Mouse (Mus musculus) liver, embryonic 12.5 days (tissue): ENCODE results near the gene Dhrs7b. TPM values are rescaled to one million over a fixed set of nuclear protein-coding genes. Genes with fewer than 3 reads are reported as not detected.
"Not testable (repeated sequence)": the region's sequence is repeated elsewhere in the genome, so short reads cannot be mapped to it uniquely, and the experiment has no call there.

Experiments used
- ATAC-seq: fragments of 200-750 bp; cut with Nextera tagmentation; 2 replicates; pipeline ENCODE4 v1.8.0; 2017; ENCODE audit warnings: moderate number of reproducible peaks, mild to moderate bottlenecking, moderate library complexity
- H3K27ac ChIP-seq: fragments of 300-500 bp; sonication (generic); 2 replicates; pipeline ENCODE4 v1.5.1; 2016; ENCODE audit warnings: mild to moderate bottlenecking
- H3K27me3 ChIP-seq: fragments of 300-500 bp; sonication (generic); replicated peaks from 2 replicates; pipeline ENCODE4 v1.6.1; 2016; ENCODE audit warnings: mild to moderate bottlenecking, moderate library complexity
- H3K36me3 ChIP-seq: fragments of 300-500 bp; sonication (generic); 2 replicates; pipeline ENCODE4 v1.6.1; 2016; ENCODE audit warnings: mild to moderate bottlenecking, moderate library complexity
- H3K4me1 ChIP-seq: fragments of 300-500 bp; sonication (generic); 2 replicates; pipeline ENCODE4 v1.6.1; 2016
- H3K4me2 ChIP-seq: fragments of 300-500 bp; sonication (generic); 2 replicates; pipeline ENCODE4 v1.6.1; 2016; ENCODE audit warnings: mild to moderate bottlenecking, moderate library complexity
- H3K4me3 ChIP-seq: fragments of 300-500 bp; sonication (generic); 2 replicates; pipeline ENCODE4 v1.5.1; 2016; ENCODE audit warnings: mild to moderate bottlenecking, moderate library complexity
- H3K9ac ChIP-seq: fragments of 300-500 bp; sonication (generic); 2 replicates; pipeline ENCODE4 v1.6.1; 2016; ENCODE audit warnings: mild to moderate bottlenecking, moderate library complexity
- H3K9me3 ChIP-seq: fragments of 300-500 bp; sonication (generic); replicated peaks from 2 replicates; pipeline ENCODE4 v1.6.1; 2016; ENCODE audit warnings: mild to moderate bottlenecking, moderate library complexity
- WGBS: fragments of 180-500 bp; shearing (Covaris S2); methylation state at CpG from one replicate; pipeline ENCODE4 v1.1.7; 2016; ENCODE audit not compliant: insufficient replicate concordance; 5-methylcytosine and 5-hydroxymethylcytosine counted together
- polyA plus RNA-seq: library from polyadenylated mRNA; unstranded; fragments of >200 nt; fragmentation: Nextera tagmentation; extraction: Ambion mirVana; gene quantifications from 2 replicates; pipeline ENCODE4 v1.2.1, GENCODE M21; 2016

Gene Dhrs7b
- polyA plus RNA-seq, 1 experiment from 2014 or later: 30.4 TPM

DNA sequence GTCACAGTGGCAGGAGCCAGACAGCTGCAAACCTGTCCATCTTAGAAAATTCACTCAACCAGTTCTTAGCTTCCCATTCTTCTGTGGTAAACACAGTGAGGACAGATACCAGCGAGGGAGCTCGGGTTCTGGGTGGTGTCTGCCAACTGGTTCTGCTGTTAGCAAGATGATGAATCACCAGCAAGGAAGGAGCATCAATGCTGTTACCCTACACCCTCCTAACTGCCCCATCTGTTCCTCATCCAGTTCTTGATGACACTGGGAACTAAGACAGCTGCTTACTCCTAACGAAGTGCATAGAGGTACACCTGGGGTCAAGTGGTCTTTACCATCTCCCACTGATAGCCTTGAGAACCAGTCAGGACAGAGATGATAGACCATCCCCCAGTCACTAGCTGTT lies 26.2 kb downstream of the Dhrs7b start:
- no peaks in the 10 kb centered on the region for H3K9me3 ChIP-seq
- WGBS: 68% methylated on average over 3 of the region's 3 CpGs
- H3K4me1 ChIP-seq: no peaks in the 10 kb centered on the region
- no peak for ATAC-seq
- H3K27me3 ChIP-seq: no peaks in the 10 kb centered on the region
- no peak overlapping the region for H3K4me2 ChIP-seq
- no peak overlapping the region for H3K9ac ChIP-seq
- H3K36me3 ChIP-seq: peaks cover 93% of the 10 kb centered on the region
- no peak overlapping the region for H3K4me3 ChIP-seq
- no peak overlapping the region for H3K27ac ChIP-seq

DNA sequence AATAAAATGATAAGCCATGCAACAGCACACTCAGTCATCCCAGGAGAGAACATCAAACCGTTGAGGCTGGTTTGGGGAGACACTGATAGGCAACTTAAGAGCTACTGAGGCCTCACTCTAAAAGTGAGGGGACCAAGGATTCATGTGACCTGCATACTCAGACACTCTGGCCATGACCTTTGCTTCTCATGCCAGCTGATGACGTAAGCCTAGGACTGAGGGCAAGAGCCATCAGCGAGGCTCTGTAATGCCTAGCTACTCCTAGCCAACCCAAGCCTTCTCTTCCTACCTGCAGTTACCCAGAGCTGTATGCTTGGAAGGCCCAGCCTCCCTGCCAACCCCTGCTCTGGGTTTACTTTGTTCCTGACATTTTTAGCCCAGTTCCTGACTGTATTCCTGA lies 31.6 kb downstream of the Dhrs7b start:
- 74% methylated on average over 3 of the region's 3 CpGs for WGBS
- Histone ChIP-seq H3K27me3 (no peaks in the 10 kb centered on the region), H3K36me3 (peaks cover 90% of the 10 kb centered on the region), H3K9ac (no peak overlapping the region), H3K4me3 (no peak overlapping the region), H3K4me1 (no peaks in the 10 kb centered on the region), H3K9me3 (no peaks in the 10 kb centered on the region), H3K4me2 (no peak overlapping the region), H3K27ac (no peak overlapping the region)
- ATAC-seq: no peak

DNA sequence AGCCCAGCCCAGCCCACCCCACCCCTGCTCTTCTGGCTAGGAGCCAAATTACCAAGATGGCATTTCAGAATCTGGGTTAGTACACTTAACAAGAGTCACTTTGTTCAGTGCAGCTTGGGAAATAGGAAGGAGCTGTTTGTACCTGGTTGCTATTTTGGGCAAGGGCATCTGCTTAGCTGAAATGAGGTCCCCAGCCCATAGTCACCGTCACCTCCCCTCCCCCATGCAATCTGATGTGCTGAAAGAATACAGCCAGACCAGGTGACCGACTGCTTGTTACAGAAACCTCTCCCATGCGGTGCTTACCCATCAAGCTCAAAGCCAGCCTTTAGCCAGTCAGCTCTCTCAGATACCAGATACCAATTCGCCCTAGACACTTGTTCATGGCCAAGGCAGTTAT lies 32.8 kb downstream of the Dhrs7b start:
- no peak overlapping the region for H3K9ac ChIP-seq
- 0 out of 2 replicates have a peak, but pooled peaks cover 3% of the 10 kb centered on the region for H3K4me1 ChIP-seq
- H3K9me3 ChIP-seq: no peaks in the 10 kb centered on the region
- no peak overlapping the region for H3K4me2 ChIP-seq
- H3K27me3 ChIP-seq: no peaks in the 10 kb centered on the region
- no peak for ATAC-seq
- peaks cover 87% of the 10 kb centered on the region for H3K36me3 ChIP-seq
- 76% methylated on average over 4 of the region's 4 CpGs for WGBS
- no peak overlapping the region for H3K4me3 ChIP-seq
- H3K27ac ChIP-seq: no peak overlapping the region

DNA sequence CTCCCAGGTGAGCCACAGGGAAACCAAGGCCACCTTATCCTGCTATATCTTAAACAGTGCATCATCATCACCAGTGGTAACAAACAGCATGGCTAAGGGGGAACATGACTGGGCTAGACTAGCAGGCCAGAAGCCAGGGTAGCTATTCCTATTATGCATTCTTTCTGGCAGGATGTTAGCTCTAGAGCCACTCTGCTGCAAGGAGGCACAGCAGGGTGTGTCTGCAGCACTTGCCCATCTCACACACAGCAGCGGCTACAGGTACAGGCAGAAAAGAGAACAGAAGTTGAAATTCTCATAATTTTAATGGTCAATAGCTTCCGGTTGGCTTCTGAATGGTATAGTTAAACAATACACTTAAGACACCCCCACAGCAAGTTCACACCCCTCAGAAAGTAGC lies 33.7 kb downstream of the Dhrs7b start:
- Histone ChIP-seq H3K4me2 (no peak overlapping the region), H3K4me1 (0 out of 2 replicates have a peak, but pooled peaks cover 3% of the 10 kb centered on the region), H3K27ac (no peak overlapping the region), H3K9ac (no peak overlapping the region), H3K4me3 (no peak overlapping the region), H3K36me3 (peaks cover 87% of the 10 kb centered on the region), H3K9me3 (no peaks in the 10 kb centered on the region), H3K27me3 (no peaks in the 10 kb centered on the region)
- no peak for ATAC-seq
- whole genome bisulfite sequencing: 98% methylated on average over 2 of the region's 2 CpGs

DNA sequence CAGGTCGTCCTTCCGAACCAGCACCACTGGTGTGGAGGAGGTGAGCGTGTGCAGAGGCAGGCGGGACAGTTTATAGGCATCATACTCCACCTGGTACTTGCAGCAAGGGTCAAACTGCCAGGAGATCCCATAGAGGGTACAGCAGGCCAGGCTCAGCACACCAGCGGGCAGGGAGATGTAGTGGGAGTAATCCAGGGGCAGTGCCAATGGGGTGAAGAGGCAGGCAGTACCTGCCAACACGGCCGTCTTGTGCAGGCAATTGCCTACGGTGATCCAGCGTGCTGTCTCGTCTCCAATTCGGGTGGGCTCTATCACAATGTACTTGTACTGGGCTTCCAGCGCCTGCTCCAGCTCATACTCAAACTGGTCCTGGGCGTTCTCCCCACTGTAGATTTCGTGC lies 34.5 kb downstream of the Dhrs7b start:
- Histone ChIP-seq H3K27me3 (no peaks in the 10 kb centered on the region), H3K4me1 (0 out of 2 replicates have a peak, but pooled peaks cover 3% of the 10 kb centered on the region), H3K9me3 (no peaks in the 10 kb centered on the region), H3K4me3 (no peak overlapping the region), H3K36me3 (peaks cover 89% of the 10 kb centered on the region), H3K4me2 (no peak overlapping the region), H3K9ac (no peak overlapping the region), H3K27ac (no peak overlapping the region)
- no peak for ATAC-seq
- WGBS: 83% methylated on average over 14 of the region's 14 CpGs

DNA sequence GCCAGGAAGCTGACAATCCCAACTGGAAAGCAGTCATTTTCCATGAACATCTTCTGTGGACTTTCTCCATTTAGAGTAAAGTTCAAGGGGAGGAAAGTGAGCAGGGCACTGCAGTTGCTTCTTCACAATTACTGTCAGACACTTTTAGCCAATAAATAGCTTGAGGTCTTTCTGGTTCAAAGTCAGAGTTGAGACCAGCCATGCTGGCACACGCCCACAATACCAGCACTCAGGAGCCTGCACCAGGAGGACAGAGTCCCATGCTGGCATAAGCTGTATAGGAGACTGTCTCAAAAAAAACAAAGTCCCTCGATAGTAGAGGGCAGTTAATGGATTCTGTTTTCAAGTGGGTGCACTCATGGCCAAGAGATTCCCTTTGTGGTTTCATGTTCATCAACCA lies 35.6 kb downstream of the Dhrs7b start:
- no peak overlapping the region for H3K9ac ChIP-seq
- no peaks in the 10 kb centered on the region for H3K9me3 ChIP-seq
- peaks cover 90% of the 10 kb centered on the region for H3K36me3 ChIP-seq
- no peak overlapping the region for H3K4me3 ChIP-seq
- no peak overlapping the region for H3K27ac ChIP-seq
- H3K4me2 ChIP-seq: no peak overlapping the region
- H3K27me3 ChIP-seq: no peaks in the 10 kb centered on the region
- WGBS: 73% methylated on average over 2 of the region's 2 CpGs
- no peak for ATAC-seq
- H3K4me1 ChIP-seq: 0 out of 2 replicates have a peak, but pooled peaks cover 3% of the 10 kb centered on the region

DNA sequence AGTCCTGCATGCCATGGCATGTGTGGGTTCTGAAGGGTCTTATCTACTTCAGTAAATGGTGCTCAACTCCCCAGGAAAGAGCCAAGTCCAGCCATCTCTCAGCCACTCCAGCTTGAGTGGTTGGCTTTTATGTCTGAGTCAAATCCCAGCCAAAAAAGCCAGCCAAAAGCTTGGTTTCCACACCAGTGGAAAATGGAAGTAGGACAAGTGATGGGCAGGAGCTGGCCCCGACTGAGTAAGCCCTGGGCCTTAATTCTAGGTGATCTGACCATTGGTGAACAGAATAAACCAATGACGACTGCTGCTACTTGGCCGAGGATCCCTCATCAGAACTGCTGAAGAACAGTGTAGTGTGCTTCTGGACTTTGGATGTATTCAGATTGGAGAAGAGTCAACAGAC lies 37.0 kb downstream of the Dhrs7b start:
- Histone ChIP-seq H3K4me1 (peaks cover 13% of the 10 kb centered on the region; the same call in 1 of the 2 replicates), H3K9me3 (no peaks in the 10 kb centered on the region), H3K27me3 (no peaks in the 10 kb centered on the region), H3K4me2 (no peak overlapping the region), H3K36me3 (peaks cover 88% of the 10 kb centered on the region), H3K4me3 (no peak overlapping the region), H3K27ac (no peak overlapping the region), H3K9ac (no peak overlapping the region)
- 84% methylated on average over 3 of the region's 3 CpGs for WGBS
- no peak for ATAC-seq

DNA sequence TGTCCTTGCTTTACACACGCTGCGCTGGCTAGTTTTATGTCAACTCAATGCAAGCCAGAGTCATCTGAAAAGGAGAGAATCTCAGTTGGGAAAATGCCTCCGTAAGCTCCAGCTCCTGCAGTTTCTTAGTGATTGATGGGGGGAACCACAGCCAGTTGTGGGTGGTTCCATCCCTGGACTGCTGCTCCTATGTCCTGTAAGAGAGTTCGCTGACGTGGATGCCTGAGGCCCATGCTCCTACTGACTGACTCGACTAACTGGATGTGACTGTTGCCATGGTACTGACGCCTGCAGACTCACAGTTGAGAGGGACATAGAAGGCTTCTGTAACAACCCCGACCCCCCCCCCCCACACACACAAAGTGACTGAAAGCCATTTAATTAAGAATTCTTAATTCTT lies 37.5 kb downstream of the Dhrs7b start:
- Histone ChIP-seq H3K9ac (no peak overlapping the region), H3K4me1 (peaks cover 18% of the 10 kb centered on the region), H3K36me3 (peaks cover 88% of the 10 kb centered on the region), H3K4me2 (no peak overlapping the region), H3K4me3 (no peak overlapping the region), H3K27ac (no peak overlapping the region), H3K9me3 (no peaks in the 10 kb centered on the region), H3K27me3 (no peaks in the 10 kb centered on the region)
- WGBS: 77% methylated on average over 8 of the region's 8 CpGs
- no peak for ATAC-seq

DNA sequence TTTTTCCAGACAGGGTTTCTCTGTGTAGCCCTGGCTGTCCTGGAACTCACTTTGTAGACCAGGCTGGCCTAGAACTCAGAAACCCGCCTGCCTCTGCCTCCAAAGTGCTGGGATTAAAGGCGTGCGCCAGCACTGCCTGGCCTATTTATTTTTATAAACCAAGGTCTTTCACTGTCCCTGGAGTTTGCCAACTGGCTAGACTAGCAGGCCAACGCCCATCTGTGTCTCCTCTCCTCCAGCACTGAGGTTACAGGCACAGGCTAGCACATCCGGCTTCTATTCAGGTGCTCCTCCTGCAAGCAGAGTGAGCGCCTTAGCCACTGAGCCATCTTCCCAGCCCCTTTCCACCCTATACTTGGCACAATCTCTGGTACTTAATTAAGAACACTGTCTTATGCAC lies 39.0 kb downstream of the Dhrs7b start:
- H3K36me3 ChIP-seq: peaks cover 83% of the 10 kb centered on the region
- whole genome bisulfite sequencing: 86% methylated on average over 6 of the region's 6 CpGs
- not testable (repeated sequence) for H3K27me3 ChIP-seq, H3K4me2 ChIP-seq, H3K9me3 ChIP-seq, H3K4me3 ChIP-seq, ATAC-seq, H3K9ac ChIP-seq, H3K27ac ChIP-seq
- H3K4me1 ChIP-seq: peaks cover 34% of the 10 kb centered on the region

DNA sequence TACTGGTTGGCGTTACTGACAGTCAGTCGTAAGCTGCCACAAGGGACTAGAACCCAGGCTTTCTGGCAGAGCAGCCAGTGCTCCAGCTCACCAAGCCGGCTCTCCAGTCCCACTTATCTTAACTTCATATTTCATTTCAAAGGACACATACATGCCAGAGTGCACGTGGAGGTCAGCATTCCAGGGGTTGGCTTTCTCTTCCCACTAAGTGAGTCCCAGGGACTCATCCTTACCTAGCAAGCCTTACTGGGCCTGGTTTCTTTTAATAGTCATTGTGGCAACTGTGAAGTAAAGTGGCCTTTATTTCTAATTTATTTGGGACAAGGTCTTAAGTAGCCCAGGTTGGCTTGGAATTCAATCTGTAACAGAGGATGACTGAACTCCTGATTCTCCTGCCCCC lies 41.0 kb downstream of the Dhrs7b start:
- Histone ChIP-seq H3K36me3 (peaks cover 80% of the 10 kb centered on the region), H3K27me3 (no peaks in the 10 kb centered on the region), H3K4me1 (peaks cover 53% of the 10 kb centered on the region), H3K9ac (no peak overlapping the region), H3K4me3 (no peak overlapping the region), H3K9me3 (no peaks in the 10 kb centered on the region), H3K4me2 (no peak overlapping the region), H3K27ac (no peak overlapping the region)
- 83% methylated on average over 4 of the region's 4 CpGs for WGBS
- no peak for ATAC-seq

DNA sequence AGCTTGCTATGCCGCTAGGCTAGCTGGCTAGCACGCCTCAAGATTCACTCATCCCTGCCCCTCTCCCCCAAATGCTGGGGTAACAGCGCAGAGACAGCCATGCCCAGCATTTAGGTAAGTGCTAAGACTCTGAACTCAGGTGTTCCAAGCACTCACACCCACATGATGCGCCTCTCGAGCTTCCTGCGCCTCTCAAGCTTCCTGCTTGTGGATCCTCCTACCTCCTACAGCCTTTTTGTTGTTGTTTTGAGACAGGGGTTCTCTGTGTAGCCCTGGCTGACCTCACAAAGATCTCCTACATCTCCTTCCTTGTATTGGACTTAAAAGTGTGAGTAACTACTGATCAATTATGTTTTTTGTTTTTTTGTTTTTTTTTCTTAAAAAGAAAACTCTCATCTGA lies 42.7 kb downstream of the Dhrs7b start:
- no peak for ATAC-seq
- Histone ChIP-seq H3K27me3 (no peaks in the 10 kb centered on the region), H3K4me2 (peak overlapping the region; percentile 35), H3K4me1 (peaks cover 63% of the 10 kb centered on the region), H3K4me3 (no peak overlapping the region), H3K9ac (0 out of 2 replicates have a peak overlapping the region, but pooled peaks have one; percentile 39), H3K9me3 (no peaks in the 10 kb centered on the region), H3K36me3 (peaks cover 69% of the 10 kb centered on the region), H3K27ac (0 out of 2 replicates have a peak overlapping the region, but pooled peaks have one; percentile 16)
- WGBS: 80% methylated on average over 6 of the region's 6 CpGs

DNA sequence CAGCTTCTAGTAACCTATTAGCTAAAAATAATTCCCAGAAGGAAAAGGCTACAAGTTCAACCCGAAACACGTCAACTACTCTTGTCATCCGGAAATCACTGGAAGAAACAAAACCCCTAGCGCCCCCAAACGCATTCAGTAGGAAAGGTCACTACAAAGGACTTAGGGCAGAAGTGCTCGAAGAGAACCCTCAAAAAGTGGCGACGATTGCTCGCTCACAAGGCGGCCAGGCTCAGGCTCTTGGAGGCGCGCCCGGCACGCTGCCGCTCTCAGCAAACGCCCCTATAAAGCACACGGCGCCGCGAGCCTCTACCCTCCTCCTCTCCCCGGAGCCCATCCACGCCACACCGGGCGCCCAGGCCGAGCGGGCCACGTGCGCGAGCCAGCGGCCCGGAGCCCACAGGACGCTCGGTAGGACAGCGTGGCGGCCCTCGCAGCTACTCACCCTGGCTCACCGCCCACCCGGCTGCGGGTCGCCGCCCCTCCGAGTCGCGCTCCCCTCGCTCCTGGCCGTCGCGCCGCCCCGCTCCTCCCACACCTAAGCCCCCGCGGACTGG lies 47.7 kb downstream of the Dhrs7b start:
- Histone ChIP-seq H3K4me3 (peak overlapping the region; percentile 97), H3K9me3 (no peaks in the 10 kb centered on the region), H3K27ac (peak overlapping the region; percentile 88), H3K36me3 (peaks cover 32% of the 10 kb centered on the region), H3K27me3 (no peaks in the 10 kb centered on the region), H3K9ac (peak overlapping the region; percentile 94), H3K4me2 (peak overlapping the region; percentile 83), H3K4me1 (peaks cover 58% of the 10 kb centered on the region)
- ATAC-seq: peak; percentile 63
- WGBS: under 1% methylated on average over 52 of the region's 52 CpGs
